Mouse (Mus musculus) activated CD4-positive, CD25-positive, alpha-beta regulatory T cell, adult 9 weeks (primary cell): Measurements from ENCODE around the gene Olfr1402. TPM values are rescaled to one million over a fixed set of nuclear protein-coding genes. Genes with fewer than 3 reads are reported as not detected.

Source experiments
- polyA plus RNA-seq: library from polyadenylated mRNA; unstranded; fragments of 100-300 nt; shearing (Covaris generic); gene quantifications from one replicate; pipeline ENCODE4 v1.2.1, GENCODE M21; 2017

Olfr1402 gene
- not detected for polyA plus RNA-seq

GRCm38 (mm10) chr3:97421920-97422319 is at the start of gene Olfr1402:
Olfr1402 (minus strand) TSS chr3:97422020.

Other genes with a start within 250 kb of the Olfr1402 start
- 3.3 TPM for gene Bcl9, start 124.1 kb downstream of the Olfr1402 start, polyA plus RNA-seq
- 30.9 TPM for gene Chd1l, start 188.2 kb upstream of the Olfr1402 start, polyA plus RNA-seq
- gene Fmo5, start 206.8 kb upstream of the Olfr1402 start, polyA plus RNA-seq: 15.4 TPM
- 3.8 TPM for gene Prkab2, start 236.2 kb upstream of the Olfr1402 start, polyA plus RNA-seq